Mouse (Mus musculus) cerebellum, adult 18-20 months (tissue): ENCODE results near the gene Dnaaf2.
"Not testable (repeated sequence)": the region's sequence is repeated elsewhere in the genome, so short reads cannot be mapped to it uniquely, and the experiment has no call there.

Experiments
- DNase-seq, 2 experiments: peaks; one replicate each; pipeline ENCODE4 v3.0.0; 2021

Gene Dnaaf2

DNA sequence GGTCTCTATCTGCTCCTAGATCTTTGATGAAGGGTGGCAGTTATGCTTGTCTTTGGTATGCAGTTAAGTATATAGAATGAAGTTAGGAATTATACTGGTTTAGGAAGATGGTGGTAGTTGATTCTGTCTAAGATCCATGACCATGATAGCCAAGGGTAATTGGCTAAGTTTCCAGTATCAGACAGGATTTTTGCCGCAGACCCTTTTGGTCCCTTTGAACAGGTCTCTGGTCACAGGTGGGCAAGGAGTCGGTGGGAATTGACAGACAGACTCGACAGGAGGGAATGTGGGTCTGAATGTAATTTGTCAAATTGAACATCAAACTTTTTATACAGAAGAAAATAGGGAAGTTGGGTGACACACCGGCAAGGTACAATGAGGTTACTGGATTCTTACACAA, 34.6 kb downstream of the Dnaaf2 start:
- DNase-seq: not testable (repeated sequence)

DNA sequence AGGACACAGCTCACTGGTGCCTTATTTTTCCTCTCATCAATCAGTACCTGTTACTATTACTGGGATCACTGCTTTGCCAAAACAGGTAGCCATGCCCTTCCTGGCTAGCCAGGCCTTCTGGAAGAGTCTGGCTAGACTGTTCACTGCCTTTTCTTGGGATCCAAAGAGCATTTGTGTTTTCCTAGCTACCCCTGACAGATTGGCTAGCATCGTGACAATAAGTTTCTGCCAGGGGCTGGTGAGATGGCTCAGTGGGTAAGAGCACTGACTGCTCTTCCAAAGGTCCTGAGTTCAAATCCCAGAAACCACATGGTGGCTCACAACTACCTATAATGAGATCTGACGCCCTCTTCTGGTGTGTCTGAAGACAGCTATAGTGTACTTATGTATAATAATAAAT, 37.6 kb downstream of the Dnaaf2 start:
- not testable (repeated sequence) for DNase-seq

DNA sequence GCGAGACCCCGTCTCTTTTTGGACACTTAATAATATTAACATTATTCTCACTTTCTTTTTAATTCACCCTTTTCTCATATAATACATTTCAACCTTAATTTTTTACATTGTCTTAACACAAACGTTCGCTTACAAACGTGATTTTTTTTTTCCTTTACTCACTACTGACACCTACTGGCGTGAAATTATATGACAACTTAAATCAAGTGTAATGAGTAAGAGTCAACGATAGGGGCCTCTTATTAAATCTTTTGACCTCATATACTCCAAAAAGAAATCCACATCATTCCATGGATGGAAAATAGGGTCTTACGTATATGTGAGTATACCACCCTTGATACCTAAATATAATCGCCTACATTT, 38.7 kb downstream of the Dnaaf2 start:
- DNase-seq: peak in 1 of 2 experiments; percentile 32

DNA sequence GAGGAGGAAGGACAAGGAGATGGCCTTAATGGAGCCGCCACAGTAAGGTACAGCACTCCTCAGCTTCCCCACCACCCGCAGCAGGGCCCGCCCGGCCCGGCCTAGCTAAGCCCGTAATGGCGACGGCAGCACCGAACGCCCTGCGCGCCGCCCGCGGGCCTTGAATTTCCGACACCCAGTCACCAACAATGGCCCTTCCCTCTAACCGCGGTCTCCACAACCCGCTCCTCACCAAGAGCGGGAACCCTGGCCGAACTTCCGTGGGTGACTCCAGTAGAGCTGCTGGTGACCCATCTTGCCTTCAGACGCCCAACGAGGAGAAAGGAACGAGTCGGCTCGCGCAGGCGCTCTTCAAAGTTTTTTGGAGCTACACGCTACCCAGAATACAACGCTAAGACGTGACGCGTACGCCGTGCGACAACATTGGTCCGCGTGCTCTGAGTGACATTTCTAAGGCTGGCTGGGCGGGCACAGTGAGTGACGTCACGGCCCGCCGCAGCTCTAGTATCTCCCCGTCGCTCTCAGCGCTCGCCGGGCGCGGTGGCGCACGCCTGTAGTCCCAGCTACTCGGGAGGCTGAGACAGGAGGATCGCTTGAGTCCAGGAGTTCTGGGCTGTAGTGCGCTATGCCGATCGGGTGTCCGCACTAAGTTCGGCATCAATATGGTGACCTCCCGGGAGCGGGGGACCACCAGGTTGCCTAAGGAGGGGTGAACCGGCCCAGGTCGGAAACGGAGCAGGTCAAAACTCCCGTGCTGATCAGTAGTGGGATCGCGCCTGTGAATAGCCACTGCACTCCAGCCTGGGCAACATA, 39.3 kb downstream of the Dnaaf2 start, which contains the start of gene Rps29:
Gene Rps29, minus strand, starts transcription at position 422 of the 813 bp plus-strand sequence.
- DNase-seq: peak; percentile 97 to 98

DNA sequence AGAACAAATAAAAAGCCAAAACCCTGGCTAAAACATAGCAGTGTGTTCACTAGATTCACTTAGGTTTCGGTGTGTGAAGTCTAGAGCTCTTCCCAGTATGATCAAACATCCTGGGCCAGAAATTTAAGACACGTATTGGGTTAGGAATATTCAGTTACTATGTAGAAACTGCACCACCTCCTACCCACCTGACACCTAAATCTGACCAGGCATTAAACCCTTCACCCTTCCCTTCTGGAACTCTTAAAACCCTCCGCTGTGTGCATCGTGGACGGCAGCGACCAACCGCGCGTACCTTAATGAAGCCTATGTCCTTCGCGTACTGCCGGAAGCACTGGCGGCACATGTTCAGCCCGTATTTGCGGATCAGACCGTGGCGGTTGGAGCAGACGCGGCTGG, 39.9 kb downstream of the Dnaaf2 start:
- DNase-seq: no peak

DNA sequence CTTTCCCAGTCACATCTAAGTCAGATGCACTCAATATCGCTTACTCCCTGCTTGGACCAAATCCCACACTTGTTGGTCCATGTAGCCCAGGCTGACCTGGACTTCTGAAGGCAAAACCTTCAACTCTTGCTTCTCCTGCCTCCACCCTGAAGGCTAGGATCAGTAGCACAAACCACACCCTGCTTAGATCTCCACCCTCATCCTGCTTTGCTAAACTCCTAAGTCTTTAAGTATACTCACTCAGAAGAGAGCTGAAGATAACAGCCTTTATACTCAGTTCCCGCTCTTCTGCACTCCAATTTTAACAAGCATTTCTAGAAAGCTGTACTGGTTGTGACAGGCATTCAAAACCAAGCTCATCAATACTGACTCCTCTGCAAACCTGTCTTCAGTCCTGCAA, 41.1 kb downstream of the Dnaaf2 start:
- DNase-seq: no peak

DNA sequence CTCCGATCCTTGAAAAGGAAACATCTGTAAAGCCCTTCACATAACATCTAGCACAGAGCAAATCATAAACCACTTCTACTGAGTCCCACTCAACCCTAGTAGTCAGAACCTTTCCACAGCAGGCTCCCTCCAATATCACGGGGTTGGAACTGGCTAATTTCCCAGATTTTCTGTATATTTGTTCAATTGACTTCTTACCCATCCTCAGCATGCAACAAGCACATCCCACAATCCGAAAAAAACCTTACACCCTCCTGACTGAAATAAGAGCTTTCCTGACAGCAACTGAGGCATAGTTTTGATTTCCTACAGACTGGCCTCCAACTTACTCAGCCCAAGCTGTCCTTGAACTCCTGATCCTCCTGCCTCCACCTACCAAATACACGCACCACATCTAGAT, 41.8 kb downstream of the Dnaaf2 start:
- DNase-seq: no peak

DNA sequence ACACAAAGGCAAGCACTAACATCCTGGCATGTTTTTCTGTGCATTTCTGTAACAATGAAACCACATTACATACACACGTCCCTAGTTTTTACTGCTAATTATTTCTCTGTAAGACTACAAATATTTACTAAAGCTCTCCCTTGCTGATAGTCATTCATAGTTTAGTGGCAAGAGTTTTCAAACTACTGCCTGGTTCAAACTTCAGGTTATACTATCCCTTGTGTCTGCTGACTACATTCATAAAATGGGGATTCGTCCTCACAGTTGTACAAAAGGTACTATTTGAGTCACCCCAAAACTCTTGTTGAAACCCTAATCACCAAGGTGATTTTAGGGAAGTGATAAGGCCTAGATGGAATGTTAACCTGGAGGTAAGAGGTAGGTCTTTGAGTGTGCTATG, 42.3 kb downstream of the Dnaaf2 start:
- DNase-seq: no peak

DNA sequence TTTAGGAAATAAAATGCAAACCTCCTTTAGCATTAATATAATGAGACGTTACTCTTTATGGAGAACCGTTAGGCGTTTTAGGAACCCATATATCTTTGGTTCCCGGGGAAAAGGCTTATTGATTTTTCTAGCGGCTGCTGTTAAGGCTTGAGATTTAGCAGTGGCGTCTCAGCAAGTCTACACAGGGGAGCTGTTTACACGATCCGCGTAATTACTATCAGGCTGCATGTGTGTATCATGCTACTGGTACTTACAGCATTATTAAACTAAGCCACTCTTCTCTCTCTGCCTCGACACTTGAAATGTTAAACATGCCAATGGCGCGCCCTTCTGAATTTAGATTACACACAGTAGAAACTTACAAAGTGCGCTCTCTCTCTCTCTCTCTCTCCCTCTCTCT, 48.2 kb downstream of the Dnaaf2 start:
- no peak for DNase-seq

DNA sequence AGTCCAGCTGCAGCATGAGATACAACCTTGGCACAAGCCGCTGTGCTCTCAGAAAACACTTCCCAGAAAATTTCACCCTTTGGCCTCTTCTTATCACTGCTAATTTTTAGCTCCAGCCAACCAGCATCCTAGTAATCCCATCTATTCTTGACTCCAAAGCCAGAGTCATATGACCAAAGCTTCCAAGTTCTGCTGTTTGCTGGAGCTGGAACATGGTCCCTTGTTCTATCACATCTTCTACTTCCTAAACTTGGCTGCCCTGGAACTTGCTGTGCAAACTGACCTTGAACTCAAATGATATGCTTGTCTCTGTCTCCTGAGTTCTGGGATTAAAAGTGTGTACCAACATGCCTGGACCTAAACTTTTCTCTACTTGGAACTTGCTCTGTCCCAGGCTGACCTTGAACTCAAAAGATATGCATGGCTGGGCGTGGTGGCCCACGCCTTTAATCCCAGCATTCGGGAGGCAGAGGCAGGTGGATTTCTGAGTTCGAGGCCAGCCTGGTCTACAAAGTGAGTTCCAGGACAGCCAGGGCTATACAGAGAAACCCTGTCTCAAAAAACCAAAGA, 51.0 kb downstream of the Dnaaf2 start:
- no peak for DNase-seq

DNA sequence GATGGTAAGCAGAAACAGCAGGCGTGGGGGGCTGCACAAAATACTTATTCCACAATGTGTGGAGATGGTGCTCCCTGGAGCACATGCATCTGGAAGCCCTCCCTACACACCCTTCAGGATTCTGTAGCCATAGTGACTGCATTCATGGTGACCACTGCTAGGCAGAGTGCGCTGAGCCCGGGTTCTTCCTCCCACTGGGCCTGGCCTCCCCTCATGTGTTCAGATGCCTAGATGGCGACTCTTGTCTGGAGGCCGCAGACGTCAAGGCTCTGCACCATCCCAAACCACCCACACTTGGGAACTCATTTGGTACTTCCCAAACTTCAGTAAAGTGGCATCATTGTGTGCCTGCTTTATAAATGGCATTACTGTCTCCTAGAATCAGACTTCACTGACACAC, 54.8 kb downstream of the Dnaaf2 start:
- DNase-seq: no peak

DNA sequence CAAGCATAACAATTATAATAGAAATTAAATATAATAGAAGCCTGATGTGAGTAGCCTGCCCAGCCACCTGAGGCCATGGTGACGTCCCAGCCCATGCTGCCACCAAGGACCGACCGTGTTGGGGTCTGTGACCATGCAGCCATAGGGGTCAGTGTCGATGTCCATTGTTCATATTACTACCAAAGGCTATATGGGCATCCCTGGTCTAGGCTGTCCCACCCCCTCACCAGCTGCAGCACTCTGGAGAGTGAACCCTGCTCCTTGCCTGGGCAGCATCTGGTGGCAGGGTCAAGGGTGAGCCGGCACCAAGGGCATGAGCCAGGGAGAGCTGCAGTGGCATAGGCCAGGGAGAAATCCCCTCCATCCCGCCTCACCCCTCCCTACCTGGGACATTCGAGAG, 58.4 kb downstream of the Dnaaf2 start:
- DNase-seq: no peak

DNA sequence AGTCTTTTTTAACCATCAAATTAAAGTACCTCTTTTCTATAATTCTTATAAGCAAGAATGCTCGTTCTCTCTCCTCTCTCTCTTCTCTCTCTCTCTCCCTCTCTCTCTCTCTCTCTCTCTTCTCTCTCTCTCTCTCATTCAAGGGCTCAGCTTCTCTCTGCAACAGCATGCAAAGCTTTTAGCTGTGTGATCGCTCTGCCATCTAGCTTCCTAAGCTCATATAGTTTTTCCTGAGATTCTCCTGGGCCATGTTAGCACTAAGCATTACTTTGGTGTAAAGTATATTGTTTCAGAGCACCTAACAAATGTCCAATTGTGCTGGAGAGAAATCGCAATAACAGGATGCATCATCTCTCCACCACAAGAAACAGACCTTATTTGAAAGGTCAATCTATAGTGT, 59.0 kb downstream of the Dnaaf2 start:
- DNase-seq: no peak
